ENCODE assay signal across 8 mouse cellular contexts in the genomic region with DNA sequence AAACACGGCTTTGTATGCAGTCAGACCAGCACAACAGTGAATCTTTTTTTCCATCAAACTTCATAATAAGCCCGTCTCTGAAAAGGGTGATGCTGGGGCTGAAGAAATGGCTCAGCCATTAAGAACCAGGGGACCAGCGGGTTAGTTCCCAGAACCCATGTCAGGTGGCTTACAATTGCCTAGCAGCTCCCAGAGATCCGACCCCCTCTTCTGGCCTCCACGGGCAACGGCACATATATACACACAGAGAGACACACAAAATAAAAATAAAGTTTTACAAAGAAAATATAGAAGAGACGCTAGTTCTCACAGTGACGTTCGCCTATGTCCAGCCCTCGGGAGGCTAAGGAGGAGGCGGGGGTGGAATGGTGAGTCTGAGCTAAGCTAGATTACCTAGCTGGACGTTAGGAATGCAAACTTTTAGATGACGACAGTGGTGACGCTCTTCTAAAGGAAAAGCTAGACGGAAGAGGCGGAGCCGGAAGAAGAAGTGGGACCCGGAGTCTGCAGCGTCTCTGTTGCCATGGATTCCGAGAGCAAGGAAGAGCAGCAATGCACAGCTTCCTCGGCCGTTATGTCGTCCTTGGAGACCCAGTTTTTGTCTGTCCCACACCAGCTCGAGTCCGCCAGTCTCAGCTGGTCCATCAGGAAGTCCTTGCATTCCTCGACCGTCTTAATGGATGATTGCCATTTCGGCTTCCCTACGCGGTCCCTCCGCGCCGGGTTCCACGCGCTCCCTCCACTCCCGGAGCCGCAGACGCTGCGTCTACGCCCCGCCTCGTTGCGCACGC. TPM values are rescaled to one million over a fixed set of nuclear protein-coding genes. Genes with fewer than 3 reads are reported as not detected.
DNase-seq lines count a peak whose midpoint lies in the region; ATAC-seq and TF ChIP-seq lines count a peak whose summit lies in the region.

A gene (plus strand): TSS at position 487 of the 791 bp plus-strand sequence.

- peak; percentile 92 for DNase-seq in ES-E14 (ENCODE audit: low read depth, low spot score)
- peak; percentile 92 for DNase-seq in forelimb bud, embryonic 11.5 days (ENCODE audit: low read depth, low spot score)
- peak; percentile 87 for DNase-seq in hindbrain, embryonic 10.5 days (ENCODE audit: low spot score)
- peak; percentile 75 to 76 for DNase-seq in layer of hippocampus, adult 8-10 months (ENCODE audit: low spot score in 2 of 2)
- peak; percentile 69 for DNase-seq in lung, adult 2 months
- peak; percentile 79 for DNase-seq in thymus, postnatal 14 days

- no peaks in the 10 kb centered on the region for H3K9me3 ChIP-seq in ES-E14 (ENCODE audit: control insufficient read depth, insufficient read depth, low read depth, low read length)
- H3K9me3 ChIP-seq in hindbrain, embryonic 10.5 days: no peaks in the 10 kb centered on the region
- H3K9me3 ChIP-seq in neural tube, embryonic 15.5 days (replicated peaks): no peaks in the 10 kb centered on the region

- peak within 1 kb of the TSS; percentile 87 for H3K4me2 ChIP-seq in neural tube, embryonic 15.5 days

- peak within 1 kb of the TSS; percentile 49 for H3K9ac ChIP-seq in ES-E14 (ENCODE audit: insufficient read depth, low read depth, low read length, poor library complexity, severe bottlenecking)
- peak within 1 kb of the TSS; percentile 55 for H3K9ac ChIP-seq in neural tube, embryonic 15.5 days (replicated peaks)

- in situ Hi-C loops in ES-E14 (cut with MboI; ENCODE audit: low sequenced_read_pairs in 2 of 2, unreplicated experiment in 2 of 2): no loop called here

- H3K36me3 ChIP-seq in ES-E14 (ENCODE audit: control insufficient read depth, insufficient read depth, low read length, poor library complexity, severe bottlenecking): no peaks in the 10 kb centered on the region
- no peaks in the 10 kb centered on the region for H3K36me3 ChIP-seq in hindbrain, embryonic 10.5 days
- no peaks in the 10 kb centered on the region for H3K36me3 ChIP-seq in neural tube, embryonic 15.5 days

- peaks cover 0 to 9% of the 10 kb centered on the region in 2 experiments; a peak in 2 of 4 replicates for H3K4me1 ChIP-seq in ES-E14 (ENCODE audit: control insufficient read depth in 2 of 2, insufficient read depth in 2 of 2, low read length in 2 of 2, poor library complexity in 1 of 2)
- H3K4me1 ChIP-seq in brown adipose tissue, adult 24 weeks (ENCODE audit: control insufficient read depth, insufficient read depth, insufficient read length, low read length): no peaks in the 10 kb centered on the region
- H3K4me1 ChIP-seq in hindbrain, embryonic 10.5 days (replicated peaks): peaks cover 31% of the 10 kb centered on the region
- no peaks in the 10 kb centered on the region for H3K4me1 ChIP-seq in lung, adult 2 months (ENCODE audit: control insufficient read depth, insufficient read depth, low read length)
- H3K4me1 ChIP-seq in neural tube, embryonic 15.5 days: peaks cover 14% of the 10 kb centered on the region

- peak within 1 kb of the TSS; percentile 71 to 77 for H3K4me3 ChIP-seq in ES-E14 (ENCODE audit: insufficient read depth in 1 of 2, low read depth in 1 of 2, low read length in 2 of 2, poor library complexity in 1 of 2, severe bottlenecking in 1 of 2)
- H3K4me3 ChIP-seq in brown adipose tissue, adult 24 weeks (ENCODE audit: insufficient read depth, low read depth, low read length): peak within 1 kb of the TSS; percentile 77
- H3K4me3 ChIP-seq in hindbrain, embryonic 10.5 days: peak within 1 kb of the TSS; percentile 62
- peak within 1 kb of the TSS; percentile 67 for H3K4me3 ChIP-seq in lung, adult 2 months (replicated peaks; ENCODE audit: extremely low read depth, low read depth, low read length)
- H3K4me3 ChIP-seq in neural tube, embryonic 15.5 days (replicated peaks): peak within 1 kb of the TSS; percentile 69

- 4% methylated on average over 44 of the region's 44 CpGs for WGBS in hindbrain, embryonic 10.5 days
- WGBS in lung, adult 2 months: 2% methylated on average over 44 of the region's 44 CpGs
- 3% methylated on average over 44 of the region's 44 CpGs for WGBS in neural tube, embryonic 15.5 days

- ATAC-seq in neural tube, embryonic 15.5 days (ENCODE audit: low FRiP score): peak; percentile 89

- no peak within 1 kb of the TSS for H3K27ac ChIP-seq in ES-E14 (ENCODE audit: insufficient read depth, low read depth, low read length, poor library complexity, severe bottlenecking)
- peak within 1 kb of the TSS; percentile 56 for H3K27ac ChIP-seq in brown adipose tissue, adult 24 weeks (replicated peaks; ENCODE audit: low read depth, low read length)
- peak within 1 kb of the TSS; percentile 68; the same call in 1 of the 2 replicates for H3K27ac ChIP-seq in hindbrain, embryonic 10.5 days
- no peak within 1 kb of the TSS; the same call in 1 of the 2 replicates for H3K27ac ChIP-seq in neural tube, embryonic 15.5 days (replicated peaks)

- peak; percentile 30; the same call in 1 of the 2 replicates for TF ChIP-seq POLR2A in lung, adult 2 months (IDR thresholded peaks at IDR 0.05; ENCODE audit: borderline replicate concordance, extremely low read depth, low read depth, low read length)

- no peak for TF ChIP-seq CTCF in lung, adult 2 months (IDR thresholded peaks at IDR 0.05; ENCODE audit: insufficient read depth, low read length)

- peaks cover 12% of the 10 kb centered on the region for H3K27me3 ChIP-seq in hindbrain, embryonic 10.5 days (ENCODE audit: insufficient read depth, poor library complexity, severe bottlenecking)
- H3K27me3 ChIP-seq in neural tube, embryonic 15.5 days (replicated peaks): 0 out of 2 replicates have a peak, but pooled peaks cover 6% of the 10 kb centered on the region

TF ChIP-seq in ES-E14, 5 proteins besides CTCF, POLR2A, EP300 and RAD21:
- TF ChIP-seq ZNF384 (IDR thresholded peaks at IDR 0.05; ENCODE audit: low read depth, low read length): no peak
- TF ChIP-seq HCFC1 (IDR thresholded peaks at IDR 0.05; ENCODE audit: borderline replicate concordance, insufficient read depth, low read length): no peak
- no peak; the same call in 1 of the 2 replicates for TF ChIP-seq ZC3H11A (IDR thresholded peaks at IDR 0.05; ENCODE audit: borderline replicate concordance, low read depth, low read length)
- no peak for TF ChIP-seq MAFK (IDR thresholded peaks at IDR 0.05; ENCODE audit: insufficient read depth, low read depth, low read length)
- no peak for TF ChIP-seq CHD2 (IDR thresholded peaks at IDR 0.05; ENCODE audit: low read depth, low read length)
TF ChIP-seq in ES-E14: peak in this region for 0.

RNA-seq across cellular contexts. Expression of the gene that starts here (rescaled TPM):
- total RNA-seq in ES-E14 (2012; rRNA removed): 1.2 and 3.7 TPM in 2 replicates
- 0.46 and 1.4 TPM in 2 replicates for polyA plus RNA-seq in brown adipose tissue, adult 24 weeks (2012; ENCODE audit: insufficient read depth, insufficient read length, missing spikeins)
- polyA plus RNA-seq in hindbrain, embryonic 10.5 days (2016; fragmentation: Nextera tagmentation; extraction: Ambion mirVana): 1.6 and 1.8 TPM in 2 replicates
- 10 to 100 TPM in 1 of 4 experiments, 1 to 10 TPM in 3; 2.9 to 10.3 (median 3.9) TPM for total RNA-seq in layer of hippocampus, adult 8-10 months (2022)
- polyA plus RNA-seq in lung, adult 2 months (2012; rRNA removed): 5.1 and 5.5 TPM in 2 replicates
- 1.4 and 1.6 TPM in 2 replicates for polyA plus RNA-seq in neural tube, embryonic 15.5 days (2015; fragmentation: Nextera tagmentation; extraction: Ambion mirVana)

Comparison
In these comparisons a context has a peak if more than half of its experiments do, and no peak if none do; other contexts are left out.
1. H3K27ac ChIP-seq: peak in brown adipose tissue, adult 24 weeks (single experiment) and hindbrain, embryonic 10.5 days (single experiment); none in ES-E14 (single experiment) and neural tube, embryonic 15.5 days (single experiment).
2. Peak in every context shown above with its lines, with median percentiles within 50 percentile points of each other: DNase-seq and H3K4me3 ChIP-seq.